Mouse (Mus musculus) cerebellum, adult 9-10 months (tissue): ENCODE data around the gene Avpi1.
"Not testable (repeated sequence)": the region's sequence is repeated elsewhere in the genome, so short reads cannot be mapped to it uniquely, and the experiment has no call there.

Experiments
- DNase-seq: peaks from one replicate; pipeline ENCODE4 v3.0.0; 2022

The Avpi1 gene

GRCm38 (mm10) chr19:42099406-42099805 lies 29.5 kb downstream of the Avpi1 start:
- DNase-seq: no peak

- DNase-seq: no peak
These were observed 38.2 kb downstream of the Avpi1 start for GRCm38 (mm10) chr19:42090637-42091141.

- DNase-seq: peak; percentile 99
These were observed 38.9 kb downstream of the Avpi1 start, which contains the start of gene Pi4k2a for GRCm38 (mm10) chr19:42089748-42090595. Gene Pi4k2a (plus strand): TSS chr19:42090470.

GRCm38 (mm10) chr19:42089103-42089747 lies 39.6 kb downstream of the Avpi1 start:
- DNase-seq: peak; percentile 67

GRCm38 (mm10) chr19:42086166-42086565 lies 42.7 kb downstream of the Avpi1 start, which contains the start of gene Morn4:
Gene Morn4 (minus strand): TSS chr19:42086357.
- peak; percentile 93 for DNase-seq

- no peak for DNase-seq
These were observed 43.2 kb downstream of the Avpi1 start for GRCm38 (mm10) chr19:42085690-42086089.

GRCm38 (mm10) chr19:42081613-42082012 lies 47.2 kb downstream of the Avpi1 start:
- DNase-seq: not testable (repeated sequence)

- DNase-seq: no peak
These were observed 48.4 kb downstream of the Avpi1 start for GRCm38 (mm10) chr19:42080469-42080868.

GRCm38 (mm10) chr19:42079950-42080349 lies 48.9 kb downstream of the Avpi1 start:
- DNase-seq: no peak

- no peak for DNase-seq
These were observed 49.9 kb downstream of the Avpi1 start for GRCm38 (mm10) chr19:42079006-42079405.

- no peak for DNase-seq
These were observed 50.3 kb downstream of the Avpi1 start for GRCm38 (mm10) chr19:42078566-42078965.

- no peak for DNase-seq
These were observed 52.9 kb downstream of the Avpi1 start for GRCm38 (mm10) chr19:42075992-42076391.

GRCm38 (mm10) chr19:42075051-42075450 lies 53.8 kb downstream of the Avpi1 start:
- DNase-seq: no peak
